Mouse (Mus musculus) frontal cortex, postnatal 10 days (tissue): ENCODE data around the gene Ints13.

Source experiments
- DNase-seq, 2 experiments: peaks; one replicate each; pipeline ENCODE4 v3.0.0; 2022; ENCODE audit warnings: low spot score in 2 of 2, mixed read lengths in 1 of 2

Ints13 gene

DNA sequence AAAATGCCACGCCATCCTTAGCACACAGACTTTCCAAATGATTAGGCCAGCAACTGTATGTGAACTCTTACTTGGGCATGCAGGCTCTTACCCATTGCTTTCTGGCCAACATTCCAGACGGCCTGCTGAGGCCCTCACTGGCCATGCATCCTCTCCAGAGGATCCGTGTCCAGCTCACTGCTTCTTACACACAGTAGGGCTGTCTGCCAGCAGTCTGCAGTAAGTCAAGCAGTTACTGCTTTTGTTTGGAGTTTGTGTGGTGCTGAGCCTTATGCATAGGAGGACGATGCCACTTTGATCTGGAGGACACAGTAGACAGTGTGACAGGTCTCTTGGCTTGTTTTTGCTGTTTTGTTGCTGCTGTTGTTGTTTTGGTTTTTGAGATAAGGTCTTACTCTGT is 39.0 kb downstream of the Ints13 start:
- DNase-seq, result no peak

DNA sequence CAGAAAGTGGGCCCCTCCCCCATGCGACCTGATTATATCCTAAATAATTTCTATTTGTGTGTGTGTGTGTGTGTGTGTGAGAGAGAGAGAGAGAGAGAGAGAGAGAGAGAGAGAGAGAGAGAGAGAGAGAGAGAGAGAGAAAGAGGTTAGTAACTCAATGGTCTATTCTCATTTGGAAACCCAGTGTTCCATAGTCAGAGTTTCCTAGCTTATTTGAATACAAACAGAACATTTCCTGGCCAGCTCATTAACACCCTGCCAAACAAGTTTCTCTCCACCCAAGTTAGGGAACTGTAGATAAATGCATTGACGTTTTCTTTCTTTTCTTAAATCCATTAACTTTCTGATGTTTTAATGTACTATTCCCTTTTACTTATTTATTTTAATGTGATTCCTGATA is 39.6 kb downstream of the Ints13 start:
- DNase-seq, result no peak

GRCm38 (mm10) chr6:146537111-146537510 is 40.5 kb downstream of the Ints13 start:
- no peak for DNase-seq

DNA sequence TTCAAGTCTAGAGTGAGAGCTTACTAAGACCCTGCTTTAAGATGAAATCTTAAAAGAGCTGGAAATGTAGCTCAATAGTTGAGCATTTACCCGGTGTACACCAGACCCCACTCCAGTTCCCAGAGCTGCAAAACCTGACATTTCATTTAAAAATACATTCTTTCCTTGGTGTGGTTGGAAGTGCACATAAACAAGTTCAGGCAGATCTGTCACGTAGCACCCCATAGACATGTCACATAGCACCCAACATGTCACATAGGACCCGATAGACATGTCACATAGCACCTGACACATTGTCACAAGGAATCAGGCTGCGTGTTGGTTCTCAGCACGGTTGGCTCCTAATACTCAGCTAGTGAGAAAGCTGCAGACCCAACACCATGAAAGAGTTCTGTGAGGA is 42.1 kb downstream of the Ints13 start:
- DNase-seq, result no peak

DNA sequence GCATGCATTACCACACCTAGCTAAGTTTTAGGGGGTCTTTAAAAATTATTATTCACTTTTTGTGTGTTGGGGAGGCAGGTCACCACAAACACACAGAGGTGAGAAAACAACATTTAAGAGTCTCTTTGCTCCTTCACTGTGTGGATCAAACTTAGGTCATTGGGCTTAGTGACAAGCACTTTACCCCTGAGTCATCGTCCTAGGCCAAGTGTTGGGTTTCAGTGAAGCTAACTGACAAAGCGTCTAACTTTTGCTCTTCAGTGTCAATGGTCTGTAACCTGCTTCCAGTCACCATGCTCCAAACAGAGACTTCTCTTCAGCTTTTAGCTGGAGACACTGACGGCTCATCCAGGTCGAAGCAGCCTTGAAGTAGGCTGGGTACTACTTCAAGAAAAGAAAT is 44.5 kb downstream of the Ints13 start:
- no peak for DNase-seq

DNA sequence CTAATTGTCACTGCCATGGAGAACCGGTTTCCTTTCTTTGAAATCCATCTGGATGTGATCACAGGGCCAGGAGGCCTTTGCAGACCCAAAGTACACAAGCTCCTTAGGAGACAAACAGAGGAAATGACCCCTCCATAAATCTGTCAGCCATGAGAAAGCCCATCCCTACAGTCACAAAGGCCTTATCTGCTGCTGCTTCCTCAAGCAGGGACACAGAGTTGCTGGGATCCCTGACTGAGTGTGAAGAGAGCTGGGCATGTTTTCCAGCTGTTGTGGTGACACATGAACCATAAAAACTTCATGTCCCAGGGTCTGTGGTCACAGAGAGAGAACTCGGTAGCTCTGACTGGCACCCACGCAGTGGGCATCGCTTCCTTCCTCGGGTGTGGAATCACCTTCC is 46.9 kb downstream of the Ints13 start:
- no peak for DNase-seq

GRCm38 (mm10) chr6:146530363-146530762 is 47.3 kb downstream of the Ints13 start:
- no peak for DNase-seq

DNA sequence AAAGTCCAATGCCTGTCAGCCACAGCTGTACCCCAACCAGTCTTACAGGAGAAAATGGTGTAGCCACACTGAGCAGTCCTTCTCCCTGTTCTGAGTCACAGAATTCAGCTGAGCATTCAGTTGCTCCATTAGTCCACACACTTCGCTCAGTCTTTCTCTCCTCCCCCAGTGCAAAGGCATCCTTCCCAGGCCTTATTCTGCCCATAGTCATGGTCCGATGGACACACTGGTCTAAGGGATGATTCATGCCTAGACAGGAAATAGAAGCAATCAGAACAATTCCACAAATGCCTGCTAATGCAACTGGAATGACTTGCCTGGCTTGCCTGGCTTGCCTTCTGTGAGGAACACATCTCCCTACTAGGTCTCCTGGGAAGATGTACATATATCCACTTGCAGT is 50.1 kb downstream of the Ints13 start:
- no peak for DNase-seq

- DNase-seq, result no peak
Observed at GRCm38 (mm10) chr6:146525500-146525899, 52.1 kb downstream of the Ints13 start.

DNA sequence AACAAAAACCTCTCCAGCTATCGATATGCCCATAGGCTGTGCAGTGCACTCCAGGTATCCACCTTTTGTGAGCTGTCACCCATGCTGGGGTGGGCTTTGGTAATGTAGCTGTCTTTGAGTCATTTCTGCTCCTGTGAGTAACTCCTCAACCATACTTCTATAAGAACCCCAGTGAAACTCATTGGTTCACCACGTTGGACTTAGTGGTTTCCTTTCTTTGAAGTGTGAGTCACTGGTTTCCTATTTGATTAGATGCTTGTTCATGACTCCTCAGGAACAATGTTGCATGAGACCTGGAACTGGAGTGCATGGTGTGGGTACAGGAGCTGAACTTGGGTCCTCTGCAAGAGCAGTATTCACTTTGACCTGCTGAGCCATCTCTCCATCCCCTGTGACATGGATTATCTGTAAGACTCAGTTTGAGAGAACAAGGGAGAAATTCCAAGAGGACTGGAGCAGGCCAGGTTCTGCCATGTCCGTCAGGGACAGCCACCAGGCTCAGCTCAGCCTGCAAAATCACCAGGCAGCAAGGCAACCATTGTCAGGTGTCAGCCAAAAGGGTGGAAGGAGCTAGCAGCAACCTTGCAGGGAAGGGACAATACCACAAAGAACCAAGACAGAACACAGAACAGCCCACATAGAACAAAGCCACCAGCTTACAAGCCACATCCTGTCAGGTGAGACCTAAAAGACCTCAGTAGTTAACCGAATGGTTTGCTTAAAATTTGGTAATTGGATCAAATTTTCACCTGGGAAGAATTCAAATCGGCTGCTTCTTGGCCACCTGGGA is 56.0 kb downstream of the Ints13 start:
- no peak for DNase-seq

DNA sequence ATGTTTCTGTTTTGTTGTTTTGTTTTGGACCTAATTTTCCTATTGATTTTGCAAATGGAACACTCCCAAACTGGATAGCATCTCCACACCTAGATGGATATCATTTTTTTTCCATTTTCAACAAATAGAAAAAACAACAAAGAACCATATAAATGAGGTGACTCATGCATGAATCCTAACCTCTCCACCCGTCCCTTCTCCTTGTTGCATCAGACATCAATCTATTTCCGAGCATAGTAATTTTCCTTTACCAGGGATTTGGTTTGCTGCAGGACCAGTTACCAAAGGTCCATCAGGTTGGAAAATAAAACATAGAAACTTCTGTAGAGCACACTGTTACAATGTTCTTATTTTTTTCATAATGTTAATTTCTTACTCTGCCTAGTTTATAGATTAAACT is 58.6 kb downstream of the Ints13 start:
- DNase-seq, result no peak

DNA sequence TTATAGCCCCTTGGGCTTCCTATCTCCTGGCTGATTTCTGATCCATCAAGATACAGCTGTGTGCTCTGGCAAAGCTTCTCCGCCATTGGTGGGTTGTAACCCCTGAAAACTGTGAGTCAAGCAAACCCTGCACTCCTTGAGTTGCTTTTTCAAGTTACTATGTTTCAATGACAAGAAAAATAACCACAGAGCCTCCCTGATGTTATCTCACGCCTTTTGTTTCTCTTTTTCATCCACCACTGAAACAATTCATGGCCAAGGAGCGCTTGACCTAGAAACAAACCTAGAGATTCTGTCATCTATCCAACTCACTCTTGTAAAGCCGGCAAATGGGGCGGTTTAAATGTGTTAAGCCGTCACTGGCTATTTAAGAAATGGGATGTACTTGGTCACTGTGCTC is 61.7 kb downstream of the Ints13 start:
- DNase-seq, result no peak

GRCm38 (mm10) chr6:146514531-146514948 is 63.1 kb downstream of the Ints13 start:
- no peak for DNase-seq

- no peak for DNase-seq
Observed at GRCm38 (mm10) chr6:146513899-146514298, 63.7 kb downstream of the Ints13 start.

DNA sequence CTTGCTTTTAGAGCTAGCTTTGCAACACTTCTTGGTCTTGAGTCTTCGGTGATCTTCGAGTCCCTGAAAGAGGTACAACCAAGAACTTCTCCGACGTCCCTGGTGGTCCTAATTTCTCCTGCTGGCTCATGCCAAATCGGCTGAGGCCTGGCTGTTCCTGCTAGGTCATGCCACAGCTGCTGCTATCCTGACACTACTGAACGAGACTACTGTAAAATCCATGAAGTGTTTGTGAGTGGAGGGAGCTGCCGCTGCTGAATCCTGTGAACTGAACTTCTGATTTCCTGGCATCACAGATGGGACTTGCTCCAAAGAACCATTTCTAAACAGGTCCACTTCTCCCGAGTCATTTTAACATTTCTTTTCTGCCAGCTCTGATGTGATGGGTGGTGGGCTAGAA is 64.3 kb downstream of the Ints13 start:
- DNase-seq, result no peak

DNA sequence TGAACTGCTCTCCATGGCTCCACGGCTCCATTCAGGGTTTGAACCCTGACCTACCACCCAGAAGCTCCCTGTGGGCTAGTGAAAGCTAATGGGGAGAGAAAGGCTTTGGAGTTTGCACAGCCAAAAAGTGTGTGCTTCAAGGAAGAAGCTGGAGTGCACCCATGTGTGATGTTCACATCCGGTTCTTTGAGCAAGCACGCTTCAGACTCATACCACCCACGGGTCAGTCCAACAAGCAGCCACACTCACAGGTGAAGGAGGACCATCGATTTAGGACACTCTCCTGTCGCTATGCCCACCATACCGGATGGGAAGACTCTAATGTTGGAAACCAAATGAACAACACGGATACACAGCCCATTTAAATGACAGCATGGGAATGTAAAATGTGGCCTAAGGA is 66.1 kb downstream of the Ints13 start:
- no peak for DNase-seq

DNA sequence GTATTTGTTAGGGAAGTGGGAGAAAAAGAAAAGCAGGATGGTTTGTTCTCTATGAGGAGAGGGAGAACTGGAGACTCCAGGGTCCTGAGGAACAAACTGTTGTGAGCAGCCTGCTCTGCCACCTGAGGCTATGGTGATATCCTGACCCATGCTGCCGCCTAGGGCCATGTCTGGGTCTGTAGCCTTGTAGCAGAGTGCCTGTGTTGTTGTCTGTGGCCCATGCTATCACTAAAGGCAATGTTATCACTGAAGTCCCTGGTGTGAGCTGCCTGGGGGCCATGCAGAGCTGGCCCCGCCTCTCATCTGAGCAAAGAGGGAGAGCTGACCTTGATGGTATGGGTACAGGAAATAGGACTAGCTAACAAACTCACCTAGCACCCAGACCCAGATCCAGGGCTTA is 67.7 kb downstream of the Ints13 start:
- no peak for DNase-seq

- no peak for DNase-seq
Observed at GRCm38 (mm10) chr6:146504459-146504858, 73.2 kb downstream of the Ints13 start.

DNA sequence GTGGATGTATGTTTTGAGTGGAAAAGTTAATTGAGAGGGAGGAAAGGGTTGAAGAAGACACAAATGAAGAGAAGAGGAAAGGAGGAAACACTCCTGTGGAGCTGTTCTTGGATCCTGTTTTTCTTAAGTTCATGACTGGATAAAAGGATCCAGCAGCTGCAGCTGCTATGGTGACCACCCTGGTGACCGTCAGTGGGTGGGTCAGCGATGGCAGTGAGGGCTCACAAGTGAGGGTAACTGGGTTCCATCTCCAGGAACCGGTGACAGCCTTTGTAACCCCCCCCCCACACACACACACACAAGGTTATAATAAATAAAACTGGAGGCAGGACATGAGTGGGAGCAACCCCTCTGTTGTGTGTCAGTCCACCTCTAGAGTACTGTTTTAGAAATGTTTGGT is 74.8 kb downstream of the Ints13 start:
- no peak for DNase-seq

- peak; percentile 69 to 74 for DNase-seq
Observed at GRCm38 (mm10) chr6:146501866-146502804, 75.5 kb downstream of the Ints13 start, which contains the start of gene Itpr2. Gene Itpr2 (minus strand): TSS chr6:146502223.

- DNase-seq, result peak in 1 of 2 experiments; percentile 11
Observed at GRCm38 (mm10) chr6:146501316-146501865, 76.2 kb downstream of the Ints13 start.

DNA sequence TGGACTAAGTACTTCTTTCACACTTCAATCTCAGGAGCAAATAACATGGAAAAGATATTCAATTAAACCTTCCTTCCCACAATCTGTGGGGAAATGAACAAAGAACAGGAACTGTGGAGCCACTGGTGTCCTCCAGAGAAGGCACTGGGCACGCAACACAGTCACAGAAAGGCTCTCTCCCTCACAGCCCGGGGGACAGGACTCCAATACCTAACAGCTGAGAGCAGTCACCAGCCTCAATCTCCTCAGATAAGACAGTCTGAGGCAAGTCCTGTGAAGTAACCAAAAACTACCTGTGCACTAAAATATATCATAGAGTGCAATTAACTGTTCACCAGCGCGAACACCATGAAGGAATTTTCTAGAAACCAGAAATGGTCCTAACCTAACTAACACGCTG is 76.9 kb downstream of the Ints13 start:
- DNase-seq, result no peak
